Mouse (Mus musculus): ENCODE results near the gene Zfp212. TPM values are rescaled to one million over a fixed set of nuclear protein-coding genes. Genes with fewer than 3 reads are reported as not detected.

The Zfp212 gene
- 11.7 TPM for polyA plus RNA-seq (2014; fragmentation: Illumina TruSeq; extraction: RNeasy Lipid Tissue Mini Kit (QIAGEN cat#74804); ENCODE audit: low read depth, low replicate concordance)

DNA sequence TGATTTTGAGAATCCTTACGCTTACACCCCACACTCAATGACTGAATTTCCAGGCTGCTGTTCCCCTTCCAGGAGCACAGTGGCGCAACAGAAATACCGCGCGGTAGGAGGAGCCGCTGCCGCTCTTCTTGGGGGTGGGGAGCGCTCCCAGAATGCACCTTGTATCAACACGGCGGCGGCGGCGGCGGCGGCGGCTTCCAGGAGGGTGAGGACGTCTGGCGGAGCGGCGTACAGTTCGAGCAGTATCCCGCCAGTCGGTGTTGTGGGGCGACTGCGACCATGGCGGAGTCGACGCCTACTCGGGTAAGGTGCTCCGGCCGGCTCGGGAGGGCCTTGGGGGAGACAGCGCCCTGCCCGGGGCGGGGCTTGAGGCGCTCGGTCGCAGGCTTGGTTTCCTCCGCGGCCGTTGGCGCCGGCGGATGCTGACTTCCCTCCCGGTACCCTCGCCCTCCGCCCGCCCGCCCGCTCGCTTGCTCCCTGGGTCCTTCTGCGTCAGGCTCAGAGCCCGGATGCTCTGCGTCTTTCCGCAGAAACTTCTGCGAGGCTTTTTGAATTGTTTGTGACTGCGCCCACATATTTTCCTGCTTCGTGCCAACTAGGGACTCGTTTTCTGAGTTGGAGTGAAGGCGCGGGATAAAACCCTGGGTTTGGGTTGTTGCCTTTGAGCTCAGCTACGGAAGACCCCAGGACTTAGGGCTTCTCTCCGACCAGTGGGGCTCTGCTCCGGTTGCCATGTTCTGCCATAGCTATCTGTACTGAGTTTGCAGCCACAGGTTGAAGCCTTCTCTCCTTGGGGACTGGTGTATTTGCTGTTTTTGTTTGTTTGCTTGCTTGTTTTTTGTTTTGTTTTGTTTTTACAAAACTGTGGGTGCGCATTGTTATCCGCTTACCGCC lies at the start of gene Zfp212:
Gene Zfp212, plus strand, starts transcription at position 30 of the 894 bp plus-strand sequence.

GRCm38 (mm10) chr6:47877058-47877457 lies 43.2 kb upstream of the Zfp212 start, which contains the start of gene Zfp282:
Zfp282 (plus strand) TSS chr6:47877204.

DNA sequence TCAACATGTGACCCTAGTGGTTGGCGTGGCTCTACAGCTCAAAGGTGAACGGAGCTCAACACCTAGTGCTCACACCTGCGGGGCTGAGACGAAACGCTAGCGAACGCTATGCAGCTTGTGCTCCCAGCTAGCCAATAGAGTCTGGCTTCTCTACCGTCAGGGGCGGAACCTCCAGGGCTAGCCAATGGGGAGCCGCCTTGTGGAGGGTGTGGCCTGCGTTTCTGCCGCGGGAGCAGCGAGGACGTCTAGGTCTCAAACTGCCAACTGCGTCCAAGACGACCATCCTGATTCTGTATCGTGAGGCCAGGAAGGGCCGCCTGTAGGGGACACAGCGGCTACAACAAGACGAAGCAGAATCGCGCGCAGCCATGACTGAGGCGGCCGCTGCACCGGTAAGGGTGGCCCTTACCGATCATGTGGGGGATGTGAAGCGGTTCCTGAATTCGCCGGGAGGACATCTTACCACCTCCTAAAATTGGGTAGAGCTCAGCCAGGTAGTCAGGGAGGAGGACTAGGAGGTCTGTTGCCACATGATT lies 33.0 kb downstream of the Zfp212 start, which contains the start of gene Zfp956:
Gene Zfp956, plus strand, starts transcription at position 200 of the 536 bp plus-strand sequence.

Other genes with a start within 250 kb of the Zfp212 start
- 280 TPM for gene Pdia4, start 107.0 kb upstream of the Zfp212 start, polyA plus RNA-seq (2014; fragmentation: Illumina TruSeq; extraction: RNeasy Lipid Tissue Mini Kit (QIAGEN cat#74804); ENCODE audit: low read depth, low replicate concordance)
- 0.77 TPM for gene Zfp786, start 89.6 kb upstream of the Zfp212 start, polyA plus RNA-seq (2014; fragmentation: Illumina TruSeq; extraction: RNeasy Lipid Tissue Mini Kit (QIAGEN cat#74804); ENCODE audit: low read depth, low replicate concordance)
- gene Zfp398, start 84.8 kb upstream of the Zfp212 start, polyA plus RNA-seq (2014; fragmentation: Illumina TruSeq; extraction: RNeasy Lipid Tissue Mini Kit (QIAGEN cat#74804); ENCODE audit: low read depth, low replicate concordance), result 6.2 TPM
- gene Zfp282, start 43.3 kb upstream of the Zfp212 start, polyA plus RNA-seq (2014; fragmentation: Illumina TruSeq; extraction: RNeasy Lipid Tissue Mini Kit (QIAGEN cat#74804); ENCODE audit: low read depth, low replicate concordance), result 5.0 TPM
- gene Zfp956, start 32.9 kb downstream of the Zfp212 start, polyA plus RNA-seq (2014; fragmentation: Illumina TruSeq; extraction: RNeasy Lipid Tissue Mini Kit (QIAGEN cat#74804); ENCODE audit: low read depth, low replicate concordance), result 11.9 TPM
- gene Zfp777, start 128.4 kb downstream of the Zfp212 start, polyA plus RNA-seq (2014; fragmentation: Illumina TruSeq; extraction: RNeasy Lipid Tissue Mini Kit (QIAGEN cat#74804); ENCODE audit: low read depth, low replicate concordance), result 19.3 TPM
- 13.9 TPM for gene Zfp746, start 166.1 kb downstream of the Zfp212 start, polyA plus RNA-seq (2014; fragmentation: Illumina TruSeq; extraction: RNeasy Lipid Tissue Mini Kit (QIAGEN cat#74804); ENCODE audit: low read depth, low replicate concordance)